Mouse (Mus musculus) lung, postnatal 0 days (tissue): ENCODE results near the gene Zfp13. TPM values are rescaled to one million over a fixed set of nuclear protein-coding genes. Genes with fewer than 3 reads are reported as not detected.

Source experiments
- ATAC-seq: fragments of 200-750 bp; cut with Nextera tagmentation; 2 replicates; pipeline ENCODE4 v1.8.0; 2017; ENCODE audit warnings: moderate library complexity
- DNase-seq: peaks from one replicate; pipeline ENCODE4 v3.0.0-alpha.2; 2016; ENCODE audit warnings: low spot score
- H3K27ac ChIP-seq: fragments of 300-500 bp; sonication (generic); 2 replicates; pipeline ENCODE4 v1.5.1; 2014; ENCODE audit warnings: antibody characterized with exemption, mild to moderate bottlenecking, low read length, mixed read lengths
- H3K27me3 ChIP-seq: fragments of 300-500 bp; sonication (generic); replicated peaks from 2 replicates; pipeline ENCODE4 v1.6.1; 2014; ENCODE audit warnings: low read length, mixed read lengths; ENCODE audit not compliant: insufficient read depth
- H3K36me3 ChIP-seq: fragments of 300-500 bp; sonication (generic); 2 replicates; pipeline ENCODE4 v1.6.1; 2014; ENCODE audit warnings: low read length, mixed read lengths; ENCODE audit not compliant: insufficient read depth
- H3K4me1 ChIP-seq: fragments of 300-500 bp; sonication (generic); 2 replicates; pipeline ENCODE4 v1.6.1; 2014; ENCODE audit warnings: antibody characterized with exemption, low read depth, low read length, mixed read lengths; ENCODE audit not compliant: insufficient read depth
- H3K4me2 ChIP-seq: fragments of 300-500 bp; sonication (generic); replicated peaks from 2 replicates; pipeline ENCODE4 v1.6.1; 2014; ENCODE audit warnings: low read depth, mild to moderate bottlenecking, low read length, moderate library complexity, mixed read lengths
- H3K4me3 ChIP-seq: fragments of 300-500 bp; sonication (generic); 2 replicates; pipeline ENCODE4 v1.5.1; 2014; ENCODE audit warnings: low read depth, low read length
- H3K9ac ChIP-seq: fragments of 300-500 bp; sonication (generic); replicated peaks from 2 replicates; pipeline ENCODE4 v1.6.1; 2014; ENCODE audit warnings: low read depth, mild to moderate bottlenecking
- H3K9me3 ChIP-seq: fragments of 300-500 bp; sonication (generic); 2 replicates; pipeline ENCODE4 v1.6.1; 2016; ENCODE audit warnings: low read length, mixed read lengths
- CTCF ChIP-seq: IDR thresholded peaks from 2 replicates; pipeline ENCODE4 v1.5.1; 2016; ENCODE audit warnings: antibody characterized with exemption, mild to moderate bottlenecking
- EP300 ChIP-seq: IDR thresholded peaks from 2 replicates; pipeline ENCODE4 v1.6.1; 2016; ENCODE audit warnings: antibody characterized with exemption, mild to moderate bottlenecking, control low read depth
- WGBS: fragments of 180-500 bp; shearing (Covaris S2); extraction: QIAGEN DNeasy Blood & Tissue Kit; methylation state at CpG from one replicate; pipeline ENCODE4 v1.1.7; 2014; 5-methylcytosine and 5-hydroxymethylcytosine counted together
- polyA plus RNA-seq: library from polyadenylated mRNA; unstranded; fragments of >200 nt; fragmentation: Nextera tagmentation; extraction: Ambion mirVana; gene quantifications from 2 replicates; pipeline ENCODE4 v1.2.1, GENCODE M21; 2015

The Zfp13 gene
- polyA plus RNA-seq, 1 experiment from 2014 or later = 5.5 TPM

GRCm38 (mm10) chr17:23563595-23564367 lies 35.5 kb downstream of the Zfp13 start, which contains the start of gene Zfp213:
Gene Zfp213, minus strand, starts transcription at chr17:23564238.
- peak; percentile 99 for DNase-seq

GRCm38 (mm10) chr17:23559767-23560166 lies 39.5 kb downstream of the Zfp13 start:
- 61% methylated on average over 9 of the region's 11 CpGs for WGBS
- Histone ChIP-seq H3K36me3 (peaks cover 23% of the 10 kb centered on the region), H3K4me1 (no peaks in the 10 kb centered on the region; the same call in 1 of the 2 replicates), H3K9me3 (no peaks in the 10 kb centered on the region), H3K4me3 (no peak overlapping the region), H3K27me3 (no peaks in the 10 kb centered on the region), H3K27ac (no peak overlapping the region), H3K9ac (no peak overlapping the region), H3K4me2 (no peak overlapping the region)
- DNase-seq (no peak), ATAC-seq (no peak)
- TF ChIP-seq CTCF (peak; percentile 67), EP300 (no peak)

More at GRCm38 (mm10) chr17:23563595-23564367, 35.5 kb downstream of the Zfp13 start, which contains the start of gene Zfp213:
- peak within 1 kb of the TSS; percentile 86 for H3K9ac ChIP-seq
- no peaks in the 10 kb centered on the region for H3K9me3 ChIP-seq
- no peaks in the 10 kb centered on the region; the same call in 1 of the 2 replicates for H3K4me1 ChIP-seq
- peak within 1 kb of the TSS; percentile 80 for H3K4me3 ChIP-seq
- peak within 1 kb of the TSS; percentile 96 for H3K27ac ChIP-seq
- WGBS = 4% methylated on average over 59 of the region's 59 CpGs
- H3K36me3 ChIP-seq = 0 out of 2 replicates have a peak, but pooled peaks cover 6% of the 10 kb centered on the region
- H3K4me2 ChIP-seq = peak within 1 kb of the TSS; percentile 72
- TF ChIP-seq EP300 = no peak
- TF ChIP-seq CTCF = no peak
- no peaks in the 10 kb centered on the region for H3K27me3 ChIP-seq
- ATAC-seq = peak; percentile 99

- 64% methylated on average over 7 of the region's 7 CpGs for WGBS
- no peaks in the 10 kb centered on the region for H3K27me3 ChIP-seq
- H3K27ac ChIP-seq = no peak overlapping the region
- TF ChIP-seq EP300 = no peak
- no peak for TF ChIP-seq CTCF
- H3K36me3 ChIP-seq = peaks cover 23% of the 10 kb centered on the region
- DNase-seq (no peak), ATAC-seq (no peak)
- H3K4me3 ChIP-seq = no peak overlapping the region
- no peaks in the 10 kb centered on the region; the same call in 1 of the 2 replicates for H3K4me1 ChIP-seq
- H3K9ac ChIP-seq = no peak overlapping the region
- H3K9me3 ChIP-seq = no peaks in the 10 kb centered on the region
- no peak overlapping the region for H3K4me2 ChIP-seq
Observed at GRCm38 (mm10) chr17:23555243-23555916, 43.9 kb downstream of the Zfp13 start.

- no peak for ATAC-seq
- H3K9ac ChIP-seq = no peak overlapping the region
- no peaks in the 10 kb centered on the region for H3K9me3 ChIP-seq
- H3K4me3 ChIP-seq = no peak overlapping the region
- DNase-seq = no peak
- peaks cover 22% of the 10 kb centered on the region for H3K36me3 ChIP-seq
- no peak overlapping the region for H3K4me2 ChIP-seq
- no peak overlapping the region for H3K27ac ChIP-seq
- no peaks in the 10 kb centered on the region for H3K27me3 ChIP-seq
- H3K4me1 ChIP-seq = no peaks in the 10 kb centered on the region; the same call in 1 of the 2 replicates
- TF ChIP-seq EP300 = no peak
Observed at GRCm38 (mm10) chr17:23554321-23554720, 45.0 kb downstream of the Zfp13 start.

GRCm38 (mm10) chr17:23553634-23554120 lies 45.6 kb downstream of the Zfp13 start:
- no peak overlapping the region for H3K4me2 ChIP-seq
- H3K4me1 ChIP-seq = no peaks in the 10 kb centered on the region; the same call in 1 of the 2 replicates
- no peak overlapping the region for H3K27ac ChIP-seq
- ATAC-seq (no peak), DNase-seq (no peak)
- H3K4me3 ChIP-seq = no peak overlapping the region
- peaks cover 16% of the 10 kb centered on the region for H3K36me3 ChIP-seq
- no peak overlapping the region for H3K9ac ChIP-seq
- TF ChIP-seq EP300 (no peak), CTCF (no peak)
- H3K9me3 ChIP-seq = no peaks in the 10 kb centered on the region
- H3K27me3 ChIP-seq = no peaks in the 10 kb centered on the region
- 71% methylated on average over 1 of the region's 1 CpGs for WGBS

GRCm38 (mm10) chr17:23552896-23553633 lies 46.2 kb downstream of the Zfp13 start:
- no peaks in the 10 kb centered on the region; the same call in 1 of the 2 replicates for H3K4me1 ChIP-seq
- H3K27me3 ChIP-seq = no peaks in the 10 kb centered on the region
- no peak overlapping the region for H3K9ac ChIP-seq
- H3K36me3 ChIP-seq = peaks cover 11% of the 10 kb centered on the region
- ATAC-seq (no peak), DNase-seq (no peak)
- 89% methylated on average over 8 of the region's 8 CpGs for WGBS
- TF ChIP-seq EP300 = no peak
- TF ChIP-seq CTCF = no peak
- H3K4me2 ChIP-seq = no peak overlapping the region
- H3K9me3 ChIP-seq = no peaks in the 10 kb centered on the region
- no peak overlapping the region for H3K27ac ChIP-seq
- H3K4me3 ChIP-seq = no peak overlapping the region
